Mouse (Mus musculus) adipose tissue, adult 10 weeks (tissue): ENCODE results near the gene Setd4. TPM values are rescaled to one million over a fixed set of nuclear protein-coding genes. Genes with fewer than 3 reads are reported as not detected.

Experiments
- polyA plus RNA-seq: library from polyadenylated mRNA; stranded (reverse); fragments of 350-450 nt; fragmentation: Illumina TruSeq; extraction: RNeasy Lipid Tissue Mini Kit (QIAGEN cat#74804); gene quantifications from one replicate; pipeline ENCODE4 v1.2.3, GENCODE M21; 2014; ENCODE audit warnings: low read depth, low replicate concordance

Setd4 gene
- 8.1 TPM for polyA plus RNA-seq

DNA sequence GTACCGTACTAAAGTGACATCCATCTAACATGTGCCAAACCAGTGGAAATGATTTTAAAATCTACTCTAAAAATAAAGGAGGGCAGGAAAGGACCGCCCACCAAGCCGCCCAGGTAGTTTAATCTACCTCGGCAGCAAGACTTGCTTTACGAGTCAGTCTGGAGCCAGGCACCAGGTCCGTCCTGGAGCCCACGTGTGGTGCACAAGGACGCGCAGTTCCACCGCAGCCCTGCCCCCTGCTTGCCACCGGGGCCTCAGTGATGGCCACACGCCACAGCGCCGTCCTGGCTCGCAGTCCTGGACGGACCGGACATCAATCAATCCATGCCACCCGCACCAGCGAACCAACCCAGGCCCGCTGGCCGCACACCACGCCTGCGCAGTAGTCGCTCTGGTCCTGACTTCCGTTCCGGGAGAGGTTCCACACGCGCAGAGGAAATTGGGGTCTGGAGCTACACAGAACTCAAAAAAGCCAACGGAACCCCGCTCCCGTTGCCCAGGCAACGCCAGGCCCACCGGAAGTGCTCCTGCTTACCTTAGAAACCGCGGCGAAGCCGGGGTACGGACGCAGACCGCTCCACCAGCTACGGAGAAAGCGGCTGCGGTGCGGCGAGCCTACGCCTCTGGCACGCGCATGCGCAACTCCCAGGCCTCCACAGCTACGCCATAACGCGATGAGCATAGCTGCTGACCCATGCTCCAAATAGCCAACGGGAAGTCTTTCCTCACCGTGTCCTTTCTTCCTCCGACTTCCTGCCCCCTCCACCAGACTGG, at the start of gene Setd4:
TSS of gene Setd4 (minus strand) at position 625 of the 774 bp plus-strand sequence.

GRCm38 (mm10) chr16:93627761-93628400, 24.0 kb upstream of the Setd4 start, which contains the start of gene Gm5678:
Gene Gm5678 (plus strand): TSS chr16:93628097.

DNA sequence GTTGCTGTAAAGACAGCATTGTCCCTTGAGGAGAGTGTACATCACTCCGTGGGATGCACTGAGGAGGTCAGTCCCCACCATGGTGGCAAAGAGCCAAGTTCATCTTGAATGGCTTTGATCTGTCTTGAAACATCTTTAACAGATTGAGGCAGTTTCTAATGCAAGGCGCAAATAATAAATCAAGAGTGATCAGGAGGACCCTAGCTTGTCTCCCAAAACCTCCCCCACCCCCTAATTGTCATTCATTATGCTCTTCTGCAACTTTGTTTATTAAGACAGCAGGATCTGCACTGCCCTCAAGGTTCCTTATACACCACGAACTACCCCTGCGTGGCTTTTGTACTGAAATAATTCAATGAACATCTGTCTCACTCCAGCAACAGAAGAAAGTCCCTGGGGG, 1.7 kb upstream of the Setd4 start, which contains the start of gene Cbr1:
TSS of gene Cbr1 (plus strand) at position 301 of the 400 bp plus-strand sequence.

Other genes starting within 250 kb of the Setd4 start
- 94.3 TPM for gene Cbr1, start 1.8 kb upstream of the Setd4 start, polyA plus RNA-seq
- not detected for gene Gm5678, start 24.0 kb upstream of the Setd4 start, polyA plus RNA-seq
- 23.9 TPM for gene Cbr3, start 79.2 kb upstream of the Setd4 start, polyA plus RNA-seq
- 62.4 TPM for gene Dop1b, start 107.8 kb upstream of the Setd4 start, polyA plus RNA-seq
- gene Morc3, start 228.1 kb upstream of the Setd4 start, polyA plus RNA-seq = 21.9 TPM